Mouse (Mus musculus) left cerebral cortex, postnatal 10 days (tissue): ENCODE data around the gene Gm6592. TPM values are rescaled to one million over a fixed set of nuclear protein-coding genes. Genes with fewer than 3 reads are reported as not detected.
"Not testable (repeated sequence)": the region's sequence is repeated elsewhere in the genome, so short reads cannot be mapped to it uniquely, and the experiment has no call there.

ENCODE experiments used
- DNase-seq, 2 experiments: peaks; one replicate each; pipeline ENCODE4 v3.0.0; 2021 to 2022; ENCODE audit warnings: low spot score in 2 of 2, mixed read lengths in 1 of 2; ENCODE audit errors: extremely low spot score in 1 of 2
- intact Hi-C: fragments of 180-260 bp; cut with DNase I; formaldehyde crosslinking; loops from one replicate; pipeline ENCODE4 v1.15.1; 2025
- total RNA-seq, 2 experiments: library from RNA; stranded (reverse); gene quantifications; 2 replicates each; pipeline ENCODE4 v1.2.3; 2021

The Gm6592 gene
- total RNA-seq = not detected

- no peak for DNase-seq
- intact Hi-C loops = no loop called here
Observed at GRCm38 (mm10) chrX:8843694-8844093, at the start of gene Gm6592. Gene Gm6592 (plus strand): TSS chrX:8843994.

DNA sequence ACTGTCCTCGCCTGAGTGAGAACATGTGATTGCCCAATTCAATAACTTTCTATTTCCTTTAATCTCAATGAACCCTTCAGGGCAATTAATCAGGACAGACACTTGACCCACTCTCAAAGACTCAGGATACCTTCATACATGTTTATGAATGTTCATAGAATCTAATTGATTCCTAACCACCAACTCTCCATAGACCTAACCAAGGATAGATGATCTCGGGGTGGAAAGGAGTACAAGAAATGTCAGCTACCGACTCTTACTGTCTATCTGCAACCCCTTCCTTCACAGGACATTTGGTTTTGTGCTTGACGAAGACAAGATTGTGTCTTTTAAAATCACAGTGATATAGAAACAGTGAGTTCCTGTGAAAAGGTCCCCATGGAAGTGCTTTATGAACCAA lies 40.4 kb upstream of the Gm6592 start, which contains the start of gene Ssxb5:
Gene Ssxb5, plus strand, starts transcription at position 301 of the 400 bp plus-strand sequence.
- intact Hi-C loops, DNase-seq: not testable (repeated sequence)

DNA sequence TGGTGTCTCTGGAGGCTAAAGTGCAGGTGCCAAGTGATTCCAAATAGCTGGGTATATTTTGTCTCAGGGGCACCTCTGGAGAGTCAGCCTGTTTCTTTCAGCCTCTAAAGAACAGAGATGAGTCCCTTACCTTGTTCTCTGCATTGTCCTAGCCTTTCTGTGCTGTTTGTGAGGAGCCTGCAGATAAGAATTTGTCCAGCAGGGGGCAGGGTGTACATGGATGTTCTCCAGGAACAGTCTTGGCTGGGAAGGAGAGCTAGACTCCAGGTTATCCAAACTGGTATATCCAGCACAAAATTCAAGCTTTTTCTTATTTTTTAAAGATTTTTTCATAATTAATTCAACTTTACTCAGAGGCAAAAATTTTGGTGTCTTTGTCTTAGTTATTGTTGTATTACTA lies 11.8 kb upstream of the Gm6592 start:
- intact Hi-C loops = no loop called here
- peak; percentile 7 to 38 for DNase-seq

GRCm38 (mm10) chrX:8852486-8852885 lies 8.7 kb downstream of the Gm6592 start:
- intact Hi-C loops = no loop called here
- DNase-seq = no peak

DNA sequence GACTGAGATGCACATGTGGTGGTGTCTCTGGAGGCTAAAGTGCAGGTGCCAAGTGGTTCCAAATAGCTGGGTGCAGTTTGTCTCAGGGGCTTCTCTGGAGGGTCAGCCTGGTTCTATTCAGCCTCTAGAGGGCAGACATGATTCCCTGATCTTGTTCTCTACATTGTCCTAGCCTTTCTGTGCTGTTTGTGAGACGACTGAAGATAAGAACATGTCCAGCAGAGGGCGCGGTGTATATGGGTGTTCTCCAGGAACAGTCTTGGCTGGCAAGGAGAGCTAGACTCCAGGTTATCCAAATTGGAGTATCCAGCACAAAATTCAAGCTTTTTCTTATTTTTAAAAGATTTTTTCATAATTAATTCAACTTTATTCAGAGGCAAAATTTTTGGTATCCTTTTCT lies 20.5 kb downstream of the Gm6592 start:
- peak; percentile 46 to 71 for DNase-seq
- intact Hi-C loops = not testable (repeated sequence)

DNA sequence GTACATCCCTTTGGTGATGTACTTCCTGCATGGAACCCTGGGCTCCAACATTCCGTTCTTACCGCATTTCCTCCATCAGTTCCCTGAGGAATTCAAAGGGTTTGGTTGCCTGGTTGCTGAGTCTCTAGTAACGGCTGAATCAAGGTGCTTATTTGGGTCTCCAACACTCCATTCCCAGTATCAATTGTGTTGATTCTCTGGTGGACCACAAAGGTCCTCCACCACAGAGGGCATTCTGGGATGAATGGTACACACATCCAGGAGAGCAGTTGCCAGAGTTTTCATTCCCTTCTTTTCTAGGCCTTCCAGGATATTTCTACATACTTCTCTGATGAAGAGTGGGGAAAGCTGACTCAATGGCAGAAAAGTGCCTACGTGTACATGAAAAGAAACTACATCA lies 30.2 kb downstream of the Gm6592 start, which contains the start of gene Gm5751:
Gene Gm5751, plus strand, starts transcription at position 301 of the 400 bp plus-strand sequence.
- intact Hi-C loops = loop anchor here (1.0 kb wide), 1 partner anchor 35 kb away; no protein-coding TSS in a partner anchor
- not testable (repeated sequence) for DNase-seq

GRCm38 (mm10) chrX:8884336-8884735 lies 40.5 kb downstream of the Gm6592 start:
- DNase-seq = no peak
- intact Hi-C loops = no loop called here

- no peak for DNase-seq
- intact Hi-C loops = no loop called here
Observed at GRCm38 (mm10) chrX:8891975-8892342, 48.2 kb downstream of the Gm6592 start.

- intact Hi-C loops = no loop called here
- DNase-seq = peak; percentile 23 to 76
Observed at GRCm38 (mm10) chrX:8892343-8893155, 48.8 kb downstream of the Gm6592 start, which contains the start of gene B630019K06Rik. Gene B630019K06Rik (plus strand): TSS chrX:8892382.

- intact Hi-C loops = no loop called here
- peak in 1 of 2 experiments; percentile 32 for DNase-seq
Observed at GRCm38 (mm10) chrX:8893182-8893651, 49.4 kb downstream of the Gm6592 start.

Other genes starting within 250 kb of the Gm6592 start
- gene Ssxb8, start 153.2 kb upstream of the Gm6592 start, total RNA-seq = not detected
- gene Ssx9, start 95.6 kb upstream of the Gm6592 start, total RNA-seq = not detected
- not detected for gene Ssxb5, start 40.3 kb upstream of the Gm6592 start, total RNA-seq
- not detected for gene Gm5751, start 30.3 kb downstream of the Gm6592 start, total RNA-seq
- 10 to 100 TPM; 22.7 to 25.5 TPM for gene B630019K06Rik, start 48.4 kb downstream of the Gm6592 start, total RNA-seq
- not detected for gene Fthl17b, start 119.0 kb downstream of the Gm6592 start, total RNA-seq
- gene Fthl17c, start 132.6 kb downstream of the Gm6592 start, total RNA-seq = not detected
- not detected for gene Fthl17d, start 142.8 kb downstream of the Gm6592 start, total RNA-seq
- gene Fthl17e, start 189.5 kb downstream of the Gm6592 start, total RNA-seq = not detected
- gene Fthl17f, start 219.0 kb downstream of the Gm6592 start, total RNA-seq = not detected